Mouse (Mus musculus): ENCODE results near the gene Rbfox2.
"Not testable (repeated sequence)": the region's sequence is repeated elsewhere in the genome, so short reads cannot be mapped to it uniquely, and the experiment has no call there.

Rbfox2 gene

DNA sequence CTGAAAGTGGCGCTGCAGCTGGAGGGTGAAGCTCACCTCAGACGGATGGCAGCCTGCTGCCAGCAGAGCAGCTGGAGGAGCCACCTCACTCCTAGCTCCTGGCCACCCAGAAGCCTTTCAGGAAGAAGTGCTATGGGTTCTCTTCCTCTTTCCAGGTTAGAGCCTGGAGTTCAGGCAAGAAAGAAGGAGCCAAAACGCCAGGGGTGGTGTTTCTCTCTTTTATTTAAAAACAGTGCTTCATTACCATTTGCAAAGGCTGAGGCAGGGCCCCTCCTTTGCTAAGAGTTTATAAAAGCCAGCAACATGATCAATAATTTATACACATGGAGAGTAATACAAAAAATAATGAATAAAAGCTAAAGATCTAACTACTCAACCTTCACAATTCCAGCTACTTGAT is 228.0 kb downstream of the Rbfox2 start:
- no peak for DNase-seq (ENCODE audit: extremely low read depth, insufficient read length, low spot score)

DNA sequence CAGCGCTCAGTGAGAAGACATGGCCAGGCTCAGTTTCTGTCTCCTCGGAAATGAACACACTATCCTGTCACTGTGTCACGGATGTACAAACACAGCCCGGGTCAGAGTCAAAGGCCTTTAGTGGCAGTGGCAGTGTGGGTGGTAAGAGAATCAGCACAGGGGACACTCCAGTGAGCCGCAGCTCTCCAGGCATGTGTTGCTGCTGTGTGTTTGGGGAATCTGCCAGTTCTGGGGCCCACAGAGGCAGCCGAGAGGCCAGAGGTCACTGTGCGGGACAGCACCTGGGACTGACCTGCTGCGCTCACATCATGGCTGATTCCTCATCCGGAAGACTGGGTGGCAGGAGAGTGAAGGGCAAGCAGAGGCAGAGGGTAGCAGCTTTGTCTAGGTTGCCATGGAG is 228.9 kb downstream of the Rbfox2 start:
- no peak for DNase-seq (ENCODE audit: extremely low read depth, insufficient read length, low spot score)

- peak; percentile 67 for DNase-seq (ENCODE audit: extremely low read depth, insufficient read length, low spot score)
These were observed 230.3 kb downstream of the Rbfox2 start for GRCm38 (mm10) chr15:77076523-77076922.

GRCm38 (mm10) chr15:77072556-77073163 is 234.1 kb downstream of the Rbfox2 start:
- no peak for DNase-seq (ENCODE audit: extremely low read depth, insufficient read length, low spot score)

- DNase-seq (ENCODE audit: extremely low read depth, insufficient read length, low spot score): no peak
These were observed 235.3 kb downstream of the Rbfox2 start for GRCm38 (mm10) chr15:77071501-77071900.

DNA sequence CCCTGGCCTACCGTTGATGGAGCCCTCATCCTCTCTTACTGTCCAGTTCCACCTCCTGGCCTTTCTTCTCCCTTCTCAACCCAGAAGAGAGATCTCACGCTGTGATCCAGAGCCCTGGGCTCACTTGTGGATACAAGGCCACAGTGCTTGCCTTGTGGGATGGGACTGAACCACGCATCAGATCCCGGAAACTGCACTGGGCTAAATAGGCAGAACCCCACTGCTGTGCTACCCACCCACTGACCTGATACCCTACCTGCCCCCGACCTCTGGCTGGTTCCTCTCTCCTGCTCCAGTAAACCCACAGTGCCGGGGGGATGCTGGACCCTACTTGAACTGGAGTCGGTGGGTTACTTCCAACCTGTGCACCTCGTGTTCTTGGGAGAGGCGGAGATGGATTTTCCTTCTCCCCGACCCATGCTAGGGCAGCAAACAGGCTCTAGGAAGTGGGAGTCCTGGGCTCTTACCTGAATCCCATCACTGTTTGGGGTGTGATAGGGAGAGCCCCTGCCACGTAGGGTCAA is 236.0 kb downstream of the Rbfox2 start:
- DNase-seq (ENCODE audit: extremely low read depth, insufficient read length, low spot score): no peak

- peak; percentile 46 for DNase-seq (ENCODE audit: extremely low read depth, insufficient read length, low spot score)
These were observed 237.8 kb downstream of the Rbfox2 start for GRCm38 (mm10) chr15:77069019-77069418.

DNA sequence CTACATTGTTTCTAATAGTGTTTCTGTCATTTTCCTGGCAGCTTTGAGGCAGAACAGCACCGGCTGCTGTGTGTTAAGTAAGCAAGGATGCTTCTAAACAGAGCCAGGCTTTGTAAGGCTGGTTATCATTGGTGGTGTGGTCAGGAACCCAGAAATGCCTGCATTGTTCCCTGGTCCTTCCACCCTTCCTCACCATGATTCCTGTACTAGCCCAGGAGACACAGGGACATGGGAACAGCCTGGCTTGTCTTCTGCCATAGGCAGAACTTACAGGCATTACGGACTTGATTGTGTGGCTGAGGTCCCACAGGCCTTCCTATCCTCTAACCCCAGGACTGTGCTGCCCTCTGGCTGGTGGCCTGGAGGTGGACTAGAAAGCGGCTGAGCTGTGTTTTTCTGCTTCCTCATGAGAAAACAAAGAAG is 238.4 kb downstream of the Rbfox2 start:
- DNase-seq (ENCODE audit: extremely low read depth, insufficient read length, low spot score): no peak

DNA sequence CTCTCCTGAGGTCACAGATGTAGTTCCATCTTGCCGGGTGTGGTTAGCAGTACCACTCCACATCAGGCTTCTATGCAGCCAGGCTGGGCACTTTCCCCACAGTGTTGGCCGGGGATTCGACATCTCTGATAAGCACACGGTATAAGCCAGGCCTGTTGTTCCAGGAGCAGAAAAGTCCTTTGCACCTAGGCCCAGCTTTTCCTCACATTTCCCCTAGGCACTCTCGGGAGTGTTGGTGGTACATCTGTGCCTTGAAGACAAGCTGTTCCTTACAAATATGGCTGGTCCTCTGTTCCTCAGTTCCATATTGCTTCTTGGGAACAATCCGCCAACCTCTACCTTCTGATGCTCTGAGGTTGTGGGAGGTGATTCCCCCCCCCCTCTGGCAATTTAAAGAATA is 240.6 kb downstream of the Rbfox2 start:
- no peak for DNase-seq (ENCODE audit: extremely low read depth, insufficient read length, low spot score)

DNA sequence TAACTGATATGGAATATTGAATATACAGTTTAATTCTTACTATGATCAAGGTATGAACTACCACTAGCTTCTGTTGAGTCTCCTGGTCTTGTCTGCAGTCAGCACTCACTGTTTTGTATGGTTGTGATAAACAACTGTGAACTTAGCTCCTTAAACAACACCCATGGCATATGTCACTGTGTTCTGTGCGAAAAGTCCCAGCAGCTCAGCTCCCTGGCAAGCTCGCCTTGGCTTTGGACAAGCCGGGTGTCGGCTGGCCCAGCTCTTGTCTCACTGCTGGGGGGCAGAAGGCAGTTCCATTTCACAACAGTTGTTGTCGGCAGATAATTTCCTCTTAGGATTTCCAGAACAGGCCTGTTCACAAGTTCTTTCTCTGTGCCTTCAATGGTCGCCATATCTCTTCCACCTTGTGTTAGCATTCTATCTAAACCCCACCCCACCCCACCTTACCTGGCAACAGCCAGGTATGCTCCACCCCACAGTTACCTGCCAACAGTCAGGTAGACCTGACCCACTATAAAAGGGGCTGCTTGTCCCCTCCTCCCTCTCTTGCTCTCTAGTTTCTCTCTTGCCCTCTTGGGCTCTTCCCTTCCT is 241.4 kb downstream of the Rbfox2 start:
- no peak for DNase-seq (ENCODE audit: extremely low read depth, insufficient read length, low spot score)

- no peak for DNase-seq (ENCODE audit: extremely low read depth, insufficient read length, low spot score)
These were observed 244.1 kb downstream of the Rbfox2 start for GRCm38 (mm10) chr15:77062746-77063145.

DNA sequence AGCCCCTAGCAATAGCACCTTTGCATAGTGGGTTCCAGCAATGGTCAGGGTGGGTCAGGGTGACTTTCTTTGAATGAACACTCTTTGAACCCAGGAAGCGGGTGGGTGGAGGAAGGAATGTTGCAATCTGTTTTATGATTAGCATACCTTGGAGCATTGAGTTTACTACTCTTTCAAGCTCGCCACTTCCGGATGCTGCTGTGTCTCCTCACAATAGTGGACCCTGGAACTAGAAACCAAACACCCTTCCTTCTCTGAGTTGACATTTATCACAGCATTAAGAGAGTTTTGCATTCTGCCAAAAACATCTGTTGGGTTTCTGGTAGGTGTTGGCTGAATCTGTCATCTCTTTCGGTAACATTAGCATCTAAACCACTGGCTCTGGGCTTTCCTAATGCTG is 247.4 kb downstream of the Rbfox2 start:
- not testable (repeated sequence) for DNase-seq (ENCODE audit: extremely low read depth, insufficient read length, low spot score)

DNA sequence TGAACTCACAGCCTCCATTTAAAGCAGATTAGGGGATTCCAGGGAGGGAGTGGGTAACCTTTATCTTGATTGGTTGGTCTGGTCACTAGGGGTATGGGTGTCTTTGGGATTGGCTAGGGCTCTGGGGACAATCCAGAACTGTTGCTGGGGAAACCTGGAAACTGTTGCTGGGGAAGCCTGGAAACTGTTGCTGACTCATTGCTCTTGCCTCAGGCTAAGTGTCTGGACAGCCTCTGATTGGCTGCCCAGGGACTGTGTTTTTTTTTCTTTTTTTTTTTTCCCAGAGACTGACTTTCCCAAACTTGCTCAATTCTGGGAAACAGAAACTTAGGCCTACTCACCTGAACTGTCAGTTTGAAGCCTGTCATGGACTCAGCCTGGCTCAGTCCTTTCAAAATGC is 248.2 kb downstream of the Rbfox2 start:
- no peak for DNase-seq (ENCODE audit: extremely low read depth, insufficient read length, low spot score)

DNA sequence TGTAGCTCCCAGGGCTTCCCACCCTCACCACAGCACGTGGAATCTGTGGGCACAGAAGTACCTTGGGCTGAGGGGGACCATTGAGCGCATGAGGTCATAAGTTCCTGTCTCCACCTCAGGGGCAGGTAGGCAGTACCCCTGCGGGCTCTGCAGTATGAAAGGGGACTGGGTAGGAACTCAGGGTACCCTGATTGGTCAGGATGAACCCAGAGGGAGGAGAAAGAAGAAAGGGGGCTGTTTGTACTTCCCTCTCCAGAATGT is 250.1 kb downstream of the Rbfox2 start:
- no peak for DNase-seq (ENCODE audit: extremely low read depth, insufficient read length, low spot score)

DNA sequence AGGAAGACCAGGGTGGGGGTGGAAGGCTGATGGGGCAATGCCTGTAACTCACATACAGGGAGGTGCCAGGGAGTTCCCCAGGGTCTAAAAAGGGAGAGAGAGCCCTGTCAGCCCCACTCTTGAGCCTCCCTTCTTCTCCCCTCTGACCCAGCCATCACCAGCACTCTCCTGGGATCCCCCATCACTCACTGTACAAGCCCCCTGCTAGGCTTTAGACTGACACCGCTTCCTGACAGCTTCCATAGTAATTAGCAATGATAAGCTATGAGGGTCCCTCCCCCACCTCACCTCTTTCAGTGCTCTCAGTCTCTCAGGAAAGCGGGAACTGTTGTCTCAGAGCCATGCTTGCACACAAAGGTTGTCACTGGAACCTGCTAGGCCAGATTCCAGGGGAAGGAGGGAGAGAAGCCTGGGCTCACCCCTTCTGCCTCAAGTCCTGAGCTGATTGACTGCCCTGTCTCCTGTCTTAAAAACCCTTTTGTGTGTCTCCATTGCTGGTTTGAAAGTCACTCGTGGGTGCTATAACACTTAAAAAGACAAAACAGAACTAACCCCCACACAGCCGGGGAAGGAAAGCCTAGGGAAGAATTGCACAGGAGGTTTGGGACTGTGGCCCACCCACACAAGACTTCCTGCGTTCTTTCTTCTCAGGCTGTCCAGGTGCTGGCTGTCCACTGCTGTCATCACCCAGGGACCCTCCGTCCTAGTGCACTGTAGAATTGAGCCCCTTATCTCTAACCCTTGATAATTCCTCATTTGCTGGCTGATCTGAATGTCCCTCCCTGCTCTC is 250.6 kb downstream of the Rbfox2 start:
- no peak for DNase-seq (ENCODE audit: extremely low read depth, insufficient read length, low spot score)

GRCm38 (mm10) chr15:77054611-77055175 is 252.1 kb downstream of the Rbfox2 start:
- no peak for DNase-seq (ENCODE audit: extremely low read depth, insufficient read length, low spot score)

DNA sequence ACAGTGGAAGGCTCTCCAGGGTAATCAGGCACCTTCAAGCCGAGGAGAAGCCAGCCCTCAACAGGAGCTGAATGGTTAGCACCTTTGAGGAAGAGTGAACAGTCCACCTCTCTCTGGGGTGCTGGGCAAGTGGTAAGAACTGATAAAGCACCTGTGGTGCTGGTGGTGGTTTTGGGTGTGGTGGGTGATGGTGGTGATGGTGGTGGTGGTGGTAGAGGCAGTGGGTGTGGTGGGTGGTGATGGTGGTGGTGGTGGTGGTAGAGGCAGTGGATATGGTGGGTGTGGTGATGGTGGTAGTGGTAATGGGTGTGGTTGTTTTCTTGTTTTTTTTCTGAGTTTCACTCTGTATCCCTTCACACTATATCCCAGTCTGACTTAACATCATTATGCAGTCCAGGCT is 253.8 kb downstream of the Rbfox2 start:
- no peak for DNase-seq (ENCODE audit: extremely low read depth, insufficient read length, low spot score)

- DNase-seq (ENCODE audit: extremely low read depth, insufficient read length, low spot score): no peak
These were observed 254.6 kb downstream of the Rbfox2 start for GRCm38 (mm10) chr15:77052176-77052575.

GRCm38 (mm10) chr15:77050570-77050969 is 256.2 kb downstream of the Rbfox2 start, which contains the start of gene Mb:
Mb (minus strand) TSS chr15:77050670.
- DNase-seq (ENCODE audit: extremely low read depth, insufficient read length, low spot score): no peak

DNA sequence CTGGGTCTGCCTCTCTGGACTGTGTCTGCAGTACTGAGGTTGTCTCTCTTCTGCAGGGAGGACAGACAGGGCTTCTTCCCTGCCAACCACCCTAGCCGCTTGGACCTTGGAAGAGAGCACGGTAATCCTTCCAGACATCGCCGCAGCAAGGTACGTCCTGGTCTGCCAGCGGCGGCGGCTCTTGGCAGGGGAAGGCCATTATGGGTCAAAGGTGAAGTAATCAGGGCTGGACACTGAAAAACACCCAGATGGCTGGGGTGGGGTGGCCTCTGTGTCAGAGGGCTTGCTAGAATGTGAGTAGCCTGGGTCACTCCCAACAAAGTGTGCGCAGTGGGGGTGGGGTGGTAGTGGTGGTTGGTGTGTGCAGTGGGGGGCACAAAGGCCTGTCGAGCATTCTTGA is 261.2 kb downstream of the Rbfox2 start:
- DNase-seq (ENCODE audit: extremely low read depth, insufficient read length, low spot score): no peak

GRCm38 (mm10) chr15:77044597-77045320 is 262.0 kb downstream of the Rbfox2 start, which contains the start of gene Apol6:
Apol6 (plus strand) TSS chr15:77044729.
- no peak for DNase-seq (ENCODE audit: extremely low read depth, insufficient read length, low spot score)
